Mouse (Mus musculus): Measurements from ENCODE around the gene Twnk. TPM values are rescaled to one million over a fixed set of nuclear protein-coding genes. Genes with fewer than 3 reads are reported as not detected.

The Twnk gene
- total RNA-seq, 2 experiments from 2014 or later, result 16.2 to 16.6 TPM

- no peak for DNase-seq
Measured at GRCm38 (mm10) chr19:45048644-45049365, 43.3 kb downstream of the Twnk start.

- no peak for DNase-seq
Measured at GRCm38 (mm10) chr19:45049523-45049922, 44.1 kb downstream of the Twnk start.

GRCm38 (mm10) chr19:45053451-45053850, 48.0 kb downstream of the Twnk start:
- DNase-seq, result no peak

GRCm38 (mm10) chr19:45054892-45055690, 49.6 kb downstream of the Twnk start:
- DNase-seq, result no peak

- DNase-seq, result no peak
Measured at GRCm38 (mm10) chr19:45056364-45056763, 50.9 kb downstream of the Twnk start.

- DNase-seq, result no peak
Measured at GRCm38 (mm10) chr19:45056908-45057698, 51.6 kb downstream of the Twnk start.

- DNase-seq, result no peak
Measured at GRCm38 (mm10) chr19:45057724-45058112, 52.3 kb downstream of the Twnk start.

GRCm38 (mm10) chr19:45058113-45058839, 52.8 kb downstream of the Twnk start:
- peak; percentile 90 for DNase-seq

- no peak for DNase-seq
Measured at GRCm38 (mm10) chr19:45058841-45059240, 53.4 kb downstream of the Twnk start.

Other genes with a start within 250 kb of the Twnk start
- not detected for gene Pax2, start 249.6 kb upstream of the Twnk start, total RNA-seq (2021)
- gene Slf2, start 74.5 kb upstream of the Twnk start, total RNA-seq (2021), result 10 to 100 TPM; 11.1 to 11.7 TPM
- under 1 TPM; 0.19 to 0.33 TPM for gene Sema4g, start 16.6 kb upstream of the Twnk start, total RNA-seq (2021)
- gene Mrpl43, start 779 bp downstream of the Twnk start, total RNA-seq (2021), result 10 to 100 TPM; 32.8 to 36.4 TPM
- 10 to 100 TPM; 19.2 to 22.9 TPM for gene Lzts2, start 8.8 kb downstream of the Twnk start, total RNA-seq (2021)
- 1 to 10 TPM; 5.4 to 5.9 TPM for gene Pdzd7, start 40.1 kb downstream of the Twnk start, total RNA-seq (2021)
- gene Sfxn3, start 41.8 kb downstream of the Twnk start, total RNA-seq (2021), result 10 to 100 TPM; 20.7 to 22.5 TPM
- gene Kazald1, start 69.6 kb downstream of the Twnk start, total RNA-seq (2021), result 1 to 10 TPM; 5.4 to 6.3 TPM
- gene Tlx1, start 145.0 kb downstream of the Twnk start, total RNA-seq (2021), result not detected
- 10 to 100 TPM; 34.0 to 41.1 TPM for gene Lbx1, start 230.1 kb downstream of the Twnk start, total RNA-seq (2021)

Measured in gastrocnemius, postnatal 25 days (tissue).